Mouse (Mus musculus): ENCODE results near the gene Neu4.
"Not testable (repeated sequence)": the region's sequence is repeated elsewhere in the genome, so short reads cannot be mapped to it uniquely, and the experiment has no call there.

DNA sequence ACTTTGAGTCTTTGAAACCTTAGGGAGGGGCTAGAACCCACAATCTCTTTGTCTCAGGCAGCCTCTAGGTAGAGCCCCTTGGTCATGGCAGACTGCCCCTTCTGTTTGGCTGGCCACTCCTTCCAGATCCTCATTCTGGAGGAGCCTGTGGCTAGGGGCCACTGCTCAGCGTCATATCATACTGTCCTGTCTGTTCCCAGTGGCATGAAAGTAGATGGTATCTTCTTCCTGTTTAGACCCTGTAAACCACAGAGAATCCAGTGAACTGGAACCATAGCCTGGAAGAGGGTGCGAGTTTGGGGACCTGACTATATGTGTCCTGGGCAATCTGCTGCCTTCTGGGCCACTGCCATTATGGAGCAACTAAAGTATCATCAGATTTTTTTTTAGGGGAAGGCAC lies 29.2 kb upstream of the Neu4 start:
- TF ChIP-seq CTCF (IDR thresholded peaks at IDR 0.05; ENCODE audit: low read depth, low read length); POLR2A (IDR thresholded peaks at IDR 0.05; ENCODE audit: borderline replicate concordance, low read depth, low read length): not testable (repeated sequence)

All from bone marrow macrophage, adult 2 months (primary cell).